Mouse (Mus musculus) MEL (cell line): ENCODE measurements around the gene Cntnap1.

Experiments used
- CTCF ChIP-seq, 3 experiments: IDR thresholded peaks in 2 of 3; conservative IDR thresholded peaks in 1 of 3; 2 replicates each; pipeline ENCODE4 v1.5.1; 2011 to 2012; ENCODE audit warnings: low read length in 3 of 3, low read depth in 2 of 3, mild to moderate bottlenecking in 2 of 3, improper control_type of control experiment in 1 of 3, inconsistent platforms in 1 of 3, mixed read lengths in 1 of 3, moderate library complexity in 1 of 3; ENCODE audit not compliant: control insufficient read depth in 1 of 3, insufficient read depth in 1 of 3, poor library complexity in 1 of 3, severe bottlenecking in 1 of 3
- NRF1 ChIP-seq: IDR thresholded peaks from 2 replicates; pipeline ENCODE4 v1.6.1; 2014; ENCODE audit warnings: low read depth, mild to moderate bottlenecking, inconsistent platforms, low read length, improper control_type of control experiment, moderate library complexity; ENCODE audit not compliant: poor library complexity, insufficient read depth, severe bottlenecking
- POLR2A ChIP-seq, 2 experiments: IDR thresholded peaks; 2 replicates each; pipeline ENCODE4 v1.6.1; 2011 to 2012; ENCODE audit warnings: low read length in 2 of 2, mild to moderate bottlenecking in 2 of 2, control low read depth in 1 of 2, improper control_type of control experiment in 1 of 2, low read depth in 1 of 2, moderate library complexity in 1 of 2; ENCODE audit not compliant: control insufficient read depth in 1 of 2, insufficient read depth in 1 of 2, poor library complexity in 1 of 2
- UBTF ChIP-seq: IDR thresholded peaks from 2 replicates; pipeline ENCODE4 v1.6.1; 2012; ENCODE audit warnings: low read depth, mild to moderate bottlenecking, inconsistent platforms, low read length, improper control_type of control experiment, moderate library complexity, borderline replicate concordance; ENCODE audit not compliant: insufficient read depth
- ZMIZ1 ChIP-seq: IDR thresholded peaks from 2 replicates; pipeline ENCODE4 v1.6.1; 2012; ENCODE audit warnings: low read depth, mild to moderate bottlenecking, inconsistent platforms, low read length, improper control_type of control experiment, moderate library complexity

DNA sequence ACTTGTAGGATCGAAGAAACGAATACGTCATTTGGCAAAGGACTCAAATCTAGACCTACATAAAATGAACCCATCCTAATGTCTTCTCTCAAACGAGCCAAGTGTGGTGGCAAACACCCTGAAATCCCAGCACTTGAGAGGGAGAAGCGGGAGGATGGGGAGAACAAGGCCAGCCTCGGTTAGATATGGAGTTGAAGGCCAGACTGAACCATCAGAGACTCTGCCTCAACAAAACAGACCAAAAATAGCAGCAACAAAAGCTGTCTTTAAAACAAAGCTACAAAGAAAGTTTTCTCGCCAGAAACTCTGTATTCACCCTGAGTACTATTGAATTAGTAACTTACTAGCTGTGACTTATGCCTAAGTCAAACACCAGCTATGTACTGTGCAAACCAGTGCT lies 33.3 kb upstream of the Cntnap1 start:
- TF ChIP-seq ZMIZ1 (no peak), POLR2A (IDR thresholded peaks at IDR 0.05; ENCODE audit: control insufficient read depth in 1 of 2, insufficient read depth in 1 of 2, low read depth in 1 of 2, low read length in 2 of 2, poor library complexity in 1 of 2) (no peak), NRF1 (no peak), UBTF (no peak), CTCF (IDR thresholded peaks at IDR 0.05 in 2 of 3, conservative IDR thresholded peaks at IDR 0.05 in 1 of 3; ENCODE audit: control insufficient read depth in 1 of 3, insufficient read depth in 1 of 3, low read depth in 2 of 3, low read length in 3 of 3, poor library complexity in 1 of 3, severe bottlenecking in 1 of 3) (no peak)
